Mouse (Mus musculus): ENCODE data around the gene Ms4a4d. TPM values are rescaled to one million over a fixed set of nuclear protein-coding genes. Genes with fewer than 3 reads are reported as not detected.
"Not testable (repeated sequence)": the region's sequence is repeated elsewhere in the genome, so short reads cannot be mapped to it uniquely, and the experiment has no call there.

Gene Ms4a4d
- 4.8 and 5.1 TPM in 2 replicates for polyA plus RNA-seq (2015; fragmentation: Nextera tagmentation; extraction: Ambion mirVana)

GRCm38 (mm10) chr19:11536593-11536992, at the start of gene Ms4a4d:
TSS of gene Ms4a4d (plus strand) at chr19:11536801.
- Histone ChIP-seq H3K4me3 (replicated peaks; ENCODE audit: low read length) (no peak within 1 kb of the TSS), H3K27me3 (ENCODE audit: control insufficient read depth, insufficient read depth, low read length) (no peaks in the 10 kb centered on the region), H3K4me1 (ENCODE audit: control insufficient read depth, insufficient read depth, low read length) (no peaks in the 10 kb centered on the region), H3K9ac (ENCODE audit: low read length) (no peak within 1 kb of the TSS), H3K36me3 (ENCODE audit: control insufficient read depth, insufficient read depth, low read length) (no peaks in the 10 kb centered on the region), H3K4me2 (ENCODE audit: low read depth, low read length) (no peak within 1 kb of the TSS), H3K9me3 (replicated peaks; ENCODE audit: control insufficient read depth, low read length) (no peaks in the 10 kb centered on the region), H3K27ac (ENCODE audit: low read length) (no peak within 1 kb of the TSS)
- ATAC-seq (ENCODE audit: insufficient read depth, low FRiP score) = no peak
- WGBS = 8% methylated on average over 7 of the region's 7 CpGs

GRCm38 (mm10) chr19:11491406-11492189, 45.0 kb upstream of the Ms4a4d start:
- ATAC-seq (ENCODE audit: insufficient read depth, low FRiP score) = no peak
- Histone ChIP-seq H3K9me3 (replicated peaks; ENCODE audit: control insufficient read depth, low read length) (no peaks in the 10 kb centered on the region), H3K27me3 (ENCODE audit: control insufficient read depth, insufficient read depth, low read length) (no peaks in the 10 kb centered on the region), H3K4me1 (ENCODE audit: control insufficient read depth, insufficient read depth, low read length) (no peaks in the 10 kb centered on the region), H3K4me2 (ENCODE audit: low read depth, low read length) (no peak overlapping the region), H3K27ac (ENCODE audit: low read length) (no peak overlapping the region), H3K36me3 (ENCODE audit: control insufficient read depth, insufficient read depth, low read length) (no peaks in the 10 kb centered on the region), H3K9ac (ENCODE audit: low read length) (no peak overlapping the region), H3K4me3 (replicated peaks; ENCODE audit: low read length) (no peak overlapping the region)
- 66% methylated on average over 4 of the region's 4 CpGs for WGBS

GRCm38 (mm10) chr19:11492671-11493070, 43.9 kb upstream of the Ms4a4d start:
- H3K4me1 ChIP-seq (ENCODE audit: control insufficient read depth, insufficient read depth, low read length) = no peaks in the 10 kb centered on the region
- WGBS = 75% methylated on average over 1 of the region's 1 CpGs
- no peak overlapping the region for H3K4me2 ChIP-seq (ENCODE audit: low read depth, low read length)
- H3K27me3 ChIP-seq (ENCODE audit: control insufficient read depth, insufficient read depth, low read length) = no peaks in the 10 kb centered on the region
- H3K36me3 ChIP-seq (ENCODE audit: control insufficient read depth, insufficient read depth, low read length) = no peaks in the 10 kb centered on the region
- H3K9ac ChIP-seq (ENCODE audit: low read length) = no peak overlapping the region
- H3K4me3 ChIP-seq (replicated peaks; ENCODE audit: low read length) = no peak overlapping the region
- H3K9me3 ChIP-seq (replicated peaks; ENCODE audit: control insufficient read depth, low read length) = no peaks in the 10 kb centered on the region
- no peak for ATAC-seq (ENCODE audit: insufficient read depth, low FRiP score)
- no peak overlapping the region for H3K27ac ChIP-seq (ENCODE audit: low read length)

GRCm38 (mm10) chr19:11494519-11494918, 42.1 kb upstream of the Ms4a4d start:
- no peak for ATAC-seq (ENCODE audit: insufficient read depth, low FRiP score)
- H3K9me3 ChIP-seq (replicated peaks; ENCODE audit: control insufficient read depth, low read length) = no peaks in the 10 kb centered on the region
- H3K27me3 ChIP-seq (ENCODE audit: control insufficient read depth, insufficient read depth, low read length) = no peaks in the 10 kb centered on the region
- H3K36me3 ChIP-seq (ENCODE audit: control insufficient read depth, insufficient read depth, low read length) = no peaks in the 10 kb centered on the region
- WGBS = 60% methylated on average over 3 of the region's 3 CpGs
- H3K9ac ChIP-seq (ENCODE audit: low read length) = no peak overlapping the region
- no peak overlapping the region for H3K4me2 ChIP-seq (ENCODE audit: low read depth, low read length)
- no peak overlapping the region for H3K27ac ChIP-seq (ENCODE audit: low read length)
- no peak overlapping the region for H3K4me3 ChIP-seq (replicated peaks; ENCODE audit: low read length)
- H3K4me1 ChIP-seq (ENCODE audit: control insufficient read depth, insufficient read depth, low read length) = no peaks in the 10 kb centered on the region

DNA sequence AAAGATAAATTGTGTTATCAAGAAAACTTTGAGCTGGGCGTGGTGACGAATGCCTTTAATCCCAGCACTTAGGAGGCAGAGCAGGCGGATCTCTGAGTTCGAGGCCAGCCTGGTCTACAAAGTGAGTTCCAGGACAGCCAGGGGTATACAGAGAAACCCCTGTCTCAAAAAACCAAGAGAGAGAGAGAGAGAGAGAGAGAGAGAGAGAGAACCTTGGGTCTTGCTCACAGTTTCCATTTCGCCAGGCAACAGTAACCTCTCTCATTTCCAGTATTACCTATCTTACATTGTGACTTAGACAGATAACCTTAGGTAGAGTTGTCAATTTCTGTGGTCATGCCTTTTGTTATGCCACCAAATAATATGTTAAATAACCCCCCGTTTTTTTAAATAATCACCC, 40.2 kb upstream of the Ms4a4d start:
- Histone ChIP-seq H3K4me2 (ENCODE audit: low read depth, low read length) (no peak overlapping the region), H3K36me3 (ENCODE audit: control insufficient read depth, insufficient read depth, low read length) (no peaks in the 10 kb centered on the region), H3K9me3 (replicated peaks; ENCODE audit: control insufficient read depth, low read length) (no peaks in the 10 kb centered on the region), H3K4me3 (replicated peaks; ENCODE audit: low read length) (no peak overlapping the region), H3K4me1 (ENCODE audit: control insufficient read depth, insufficient read depth, low read length) (no peaks in the 10 kb centered on the region), H3K27ac (ENCODE audit: low read length) (no peak overlapping the region), H3K27me3 (ENCODE audit: control insufficient read depth, insufficient read depth, low read length) (no peaks in the 10 kb centered on the region), H3K9ac (ENCODE audit: low read length) (no peak overlapping the region)
- WGBS = 75% methylated on average over 6 of the region's 6 CpGs
- no peak for ATAC-seq (ENCODE audit: insufficient read depth, low FRiP score)

GRCm38 (mm10) chr19:11497300-11497699, 39.3 kb upstream of the Ms4a4d start:
- not testable (repeated sequence) for H3K36me3 ChIP-seq (ENCODE audit: control insufficient read depth, insufficient read depth, low read length); H3K27me3 ChIP-seq (ENCODE audit: control insufficient read depth, insufficient read depth, low read length); H3K9ac ChIP-seq (ENCODE audit: low read length); H3K9me3 ChIP-seq (replicated peaks; ENCODE audit: control insufficient read depth, low read length); H3K4me2 ChIP-seq (ENCODE audit: low read depth, low read length); H3K4me3 ChIP-seq (replicated peaks; ENCODE audit: low read length); H3K27ac ChIP-seq (ENCODE audit: low read length); H3K4me1 ChIP-seq (ENCODE audit: control insufficient read depth, insufficient read depth, low read length); ATAC-seq (ENCODE audit: insufficient read depth, low FRiP score)
- 85% methylated on average over 1 of the region's 1 CpGs for WGBS

DNA sequence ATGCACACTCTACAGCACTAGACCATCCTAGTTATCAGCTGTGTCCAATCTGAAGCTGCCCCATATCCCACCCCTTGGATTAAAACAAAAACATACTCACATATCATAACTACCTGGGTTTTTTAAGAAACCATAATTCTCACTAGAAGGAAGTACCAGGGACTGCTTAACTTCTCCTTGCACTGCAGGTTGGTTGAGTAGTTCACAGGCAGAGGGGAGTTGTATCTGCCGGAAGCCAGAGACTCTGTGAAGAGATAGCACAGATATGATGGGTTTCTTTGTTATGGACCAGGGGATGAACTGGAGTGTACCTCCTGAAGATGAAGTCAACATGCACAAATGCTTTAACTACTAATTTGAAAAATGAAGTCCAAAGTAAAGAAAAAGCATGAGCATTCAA, 35.8 kb upstream of the Ms4a4d start:
- no peak for ATAC-seq (ENCODE audit: insufficient read depth, low FRiP score)
- Histone ChIP-seq H3K9ac (ENCODE audit: low read length) (no peak overlapping the region), H3K9me3 (replicated peaks; ENCODE audit: control insufficient read depth, low read length) (no peaks in the 10 kb centered on the region), H3K27me3 (ENCODE audit: control insufficient read depth, insufficient read depth, low read length) (no peaks in the 10 kb centered on the region), H3K4me2 (ENCODE audit: low read depth, low read length) (no peak overlapping the region), H3K4me1 (ENCODE audit: control insufficient read depth, insufficient read depth, low read length) (no peaks in the 10 kb centered on the region), H3K36me3 (ENCODE audit: control insufficient read depth, insufficient read depth, low read length) (no peaks in the 10 kb centered on the region), H3K27ac (ENCODE audit: low read length) (no peak overlapping the region), H3K4me3 (replicated peaks; ENCODE audit: low read length) (no peak overlapping the region)
- 82% methylated on average over 1 of the region's 1 CpGs for WGBS

DNA sequence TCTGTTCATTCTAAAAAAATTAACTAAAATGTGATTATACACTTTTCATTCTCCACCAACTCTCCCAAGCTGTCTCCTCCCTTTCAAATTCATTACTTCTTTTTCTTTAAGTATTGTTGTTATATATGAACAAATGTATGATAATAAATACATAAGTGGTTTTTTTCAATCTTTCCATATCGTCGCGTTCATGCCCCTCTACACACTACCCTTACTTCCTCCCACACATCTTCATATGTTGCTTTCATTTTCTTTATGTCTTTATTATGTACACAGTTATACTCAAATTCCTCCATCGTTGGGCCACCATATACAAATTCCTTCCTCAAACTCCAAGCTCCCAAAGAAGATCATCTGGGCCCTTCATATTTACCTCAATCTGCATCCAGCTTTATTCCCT, 35.3 kb upstream of the Ms4a4d start:
- H3K4me2 ChIP-seq (ENCODE audit: low read depth, low read length) = no peak overlapping the region
- H3K9me3 ChIP-seq (replicated peaks; ENCODE audit: control insufficient read depth, low read length) = no peaks in the 10 kb centered on the region
- 84% methylated on average over 4 of the region's 4 CpGs for WGBS
- H3K4me1 ChIP-seq (ENCODE audit: control insufficient read depth, insufficient read depth, low read length) = no peaks in the 10 kb centered on the region
- ATAC-seq (ENCODE audit: insufficient read depth, low FRiP score) = no peak
- no peaks in the 10 kb centered on the region for H3K27me3 ChIP-seq (ENCODE audit: control insufficient read depth, insufficient read depth, low read length)
- no peak overlapping the region for H3K27ac ChIP-seq (ENCODE audit: low read length)
- H3K9ac ChIP-seq (ENCODE audit: low read length) = no peak overlapping the region
- no peak overlapping the region for H3K4me3 ChIP-seq (replicated peaks; ENCODE audit: low read length)
- no peaks in the 10 kb centered on the region for H3K36me3 ChIP-seq (ENCODE audit: control insufficient read depth, insufficient read depth, low read length)

DNA sequence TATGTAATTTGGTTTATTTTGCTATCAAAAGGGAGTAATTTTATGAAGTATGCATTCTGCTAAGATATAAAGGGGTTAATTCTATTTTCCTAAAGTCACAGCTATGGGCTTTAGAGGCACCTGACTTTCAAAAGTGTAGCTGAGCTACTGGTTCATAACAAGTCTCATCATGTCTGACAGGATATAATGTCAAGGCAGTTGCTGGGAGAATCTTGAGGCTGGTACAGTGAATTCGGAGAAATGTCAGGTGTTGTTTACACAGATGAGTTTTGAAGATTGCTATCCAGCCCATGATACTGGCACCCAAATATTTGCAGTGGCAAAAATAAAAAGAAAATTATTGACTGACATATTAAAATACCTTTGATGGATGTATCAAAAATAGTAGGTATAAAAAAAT, 31.7 kb upstream of the Ms4a4d start:
- ATAC-seq (ENCODE audit: insufficient read depth, low FRiP score) = no peak
- Histone ChIP-seq H3K4me1 (ENCODE audit: control insufficient read depth, insufficient read depth, low read length) (no peaks in the 10 kb centered on the region), H3K4me3 (replicated peaks; ENCODE audit: low read length) (no peak overlapping the region), H3K9me3 (replicated peaks; ENCODE audit: control insufficient read depth, low read length) (no peaks in the 10 kb centered on the region), H3K27ac (ENCODE audit: low read length) (no peak overlapping the region), H3K36me3 (ENCODE audit: control insufficient read depth, insufficient read depth, low read length) (no peaks in the 10 kb centered on the region), H3K9ac (ENCODE audit: low read length) (no peak overlapping the region), H3K27me3 (ENCODE audit: control insufficient read depth, insufficient read depth, low read length) (no peaks in the 10 kb centered on the region), H3K4me2 (ENCODE audit: low read depth, low read length) (no peak overlapping the region)
- WGBS = 63% methylated on average over 1 of the region's 1 CpGs

Data from stomach, embryonic 16.5 days (tissue).